Mouse (Mus musculus): Measurements from ENCODE around the gene Cpsf4l. TPM values are rescaled to one million over a fixed set of nuclear protein-coding genes. Genes with fewer than 3 reads are reported as not detected.

Gene Cpsf4l
- polyA plus RNA-seq, 1 experiment: 0.84 TPM

- Histone ChIP-seq H3K27ac (ENCODE audit: control insufficient read depth, insufficient read depth, low read length) (no peak overlapping the region), H3K36me3 (ENCODE audit: control insufficient read depth, insufficient read depth, low read length) (peaks cover 47% of the 10 kb centered on the region), H3K27me3 (ENCODE audit: control insufficient read depth, insufficient read depth, low read length) (no peaks in the 10 kb centered on the region), H3K4me1 (replicated peaks; ENCODE audit: control insufficient read depth, insufficient read depth, low read length) (peaks cover 14% of the 10 kb centered on the region), H3K4me3 (ENCODE audit: control insufficient read depth, insufficient read depth, low read length) (no peak overlapping the region)
- WGBS: 70% methylated on average over 8 of the region's 8 CpGs
- peak; percentile 49 for DNase-seq
- TF ChIP-seq POLR2A (IDR thresholded peaks at IDR 0.05; ENCODE audit: control insufficient read depth, extremely low read depth, insufficient read depth, low read length, poor library complexity): no peak
- 0 out of 2 replicates have a peak, but pooled peaks have one; percentile 29 for TF ChIP-seq CTCF (IDR thresholded peaks at IDR 0.05; ENCODE audit: borderline replicate concordance, control insufficient read depth, extremely low read depth, insufficient read depth, low read length, poor library complexity)
These were observed 57.9 kb downstream of the Cpsf4l start for GRCm38 (mm10) chr11:113651907-113652273.

- no peak for DNase-seq
- Histone ChIP-seq H3K27ac (ENCODE audit: control insufficient read depth, insufficient read depth, low read length) (no peak overlapping the region), H3K4me3 (ENCODE audit: control insufficient read depth, insufficient read depth, low read length) (no peak overlapping the region), H3K36me3 (ENCODE audit: control insufficient read depth, insufficient read depth, low read length) (peaks cover 41% of the 10 kb centered on the region), H3K4me1 (replicated peaks; ENCODE audit: control insufficient read depth, insufficient read depth, low read length) (peaks cover 14% of the 10 kb centered on the region), H3K27me3 (ENCODE audit: control insufficient read depth, insufficient read depth, low read length) (no peaks in the 10 kb centered on the region)
- TF ChIP-seq POLR2A (IDR thresholded peaks at IDR 0.05; ENCODE audit: control insufficient read depth, extremely low read depth, insufficient read depth, low read length, poor library complexity): no peak
- no peak for TF ChIP-seq CTCF (IDR thresholded peaks at IDR 0.05; ENCODE audit: borderline replicate concordance, control insufficient read depth, extremely low read depth, insufficient read depth, low read length, poor library complexity)
- 87% methylated on average over 22 of the region's 22 CpGs for WGBS
These were observed 58.5 kb downstream of the Cpsf4l start for GRCm38 (mm10) chr11:113651206-113651906.

- Histone ChIP-seq H3K36me3 (ENCODE audit: control insufficient read depth, insufficient read depth, low read length) (peaks cover 24% of the 10 kb centered on the region), H3K4me1 (replicated peaks; ENCODE audit: control insufficient read depth, insufficient read depth, low read length) (peaks cover 14% of the 10 kb centered on the region), H3K4me3 (ENCODE audit: control insufficient read depth, insufficient read depth, low read length) (peak within 1 kb of the TSS; percentile 82), H3K27me3 (ENCODE audit: control insufficient read depth, insufficient read depth, low read length) (no peaks in the 10 kb centered on the region), H3K27ac (ENCODE audit: control insufficient read depth, insufficient read depth, low read length) (peak within 1 kb of the TSS; percentile 28; the same call in 1 of the 2 replicates)
- DNase-seq: peak; percentile 72
- under 1% methylated on average over 90 of the region's 91 CpGs for WGBS
- no peak for TF ChIP-seq CTCF (IDR thresholded peaks at IDR 0.05; ENCODE audit: borderline replicate concordance, control insufficient read depth, extremely low read depth, insufficient read depth, low read length, poor library complexity)
These were observed 60.2 kb downstream of the Cpsf4l start, which contains the start of gene Slc39a11 for GRCm38 (mm10) chr11:113649353-113650210. Gene Slc39a11, minus strand, starts transcription at chr11:113650079.

- no peak for DNase-seq
- H3K4me1 ChIP-seq (replicated peaks; ENCODE audit: control insufficient read depth, insufficient read depth, low read length): peaks cover 14% of the 10 kb centered on the region
- H3K27me3 ChIP-seq (ENCODE audit: control insufficient read depth, insufficient read depth, low read length): no peaks in the 10 kb centered on the region
- H3K4me3 ChIP-seq (ENCODE audit: control insufficient read depth, insufficient read depth, low read length): peak within 1 kb of the TSS; percentile 82
- peaks cover 16% of the 10 kb centered on the region for H3K36me3 ChIP-seq (ENCODE audit: control insufficient read depth, insufficient read depth, low read length)
- TF ChIP-seq CTCF (IDR thresholded peaks at IDR 0.05; ENCODE audit: borderline replicate concordance, control insufficient read depth, extremely low read depth, insufficient read depth, low read length, poor library complexity) (no peak), POLR2A (IDR thresholded peaks at IDR 0.05; ENCODE audit: control insufficient read depth, extremely low read depth, insufficient read depth, low read length, poor library complexity) (no peak)
- H3K27ac ChIP-seq (ENCODE audit: control insufficient read depth, insufficient read depth, low read length): peak within 1 kb of the TSS; percentile 28; the same call in 1 of the 2 replicates
- 57% methylated on average over 26 of the region's 26 CpGs for WGBS
These were observed 61.0 kb downstream of the Cpsf4l start, which contains the start of gene Cog1 for GRCm38 (mm10) chr11:113648690-113649352. Gene Cog1, plus strand, starts transcription at chr11:113649169.

Other genes starting within 250 kb of the Cpsf4l start
- gene Sstr2, start 90.7 kb downstream of the Cpsf4l start, polyA plus RNA-seq (2012; rRNA removed): 4.9 and 6.7 TPM in 2 replicates
- 66.4 and 67.4 TPM in 2 replicates for gene Cog1, start 60.8 kb downstream of the Cpsf4l start, polyA plus RNA-seq (2012; rRNA removed)
- gene Slc39a11, start 59.9 kb downstream of the Cpsf4l start, polyA plus RNA-seq (2012; rRNA removed): 18.0 and 19.0 TPM in 2 replicates
- gene Fam104a, start 25.9 kb downstream of the Cpsf4l start, polyA plus RNA-seq (2012; rRNA removed): 44.7 and 51.6 TPM in 2 replicates
- 13.6 TPM in 2 replicates for gene D11Wsu47e, start 25.6 kb downstream of the Cpsf4l start, polyA plus RNA-seq (2012; rRNA removed)
- 28.7 and 32.8 TPM in 2 replicates for gene Cdc42ep4, start 41.9 kb upstream of the Cpsf4l start, polyA plus RNA-seq (2012; rRNA removed)